Comparison of ENCODE assay signal across 9 mouse cellular contexts in genomic region chr11:109653201-109653600, GRCm38 (mm10). TPM values are rescaled to one million over a fixed set of nuclear protein-coding genes. Genes with fewer than 3 reads are reported as not detected.
A peak's percentile ranks its signal among the peaks of the same experiment; 100 is the strongest.
DNase-seq lines count a peak whose midpoint lies in the region; ATAC-seq and TF ChIP-seq lines count a peak whose summit lies in the region.
"Had no signal": no experiment of that assay in that cellular context is flagged by ENCODE, and none has a peak within 500 bp of the region (broad histone marks: within the 10 kb centered on the region; RNA-seq: fewer than 3 reads in every experiment).

No protein-coding gene starts in this region.

- ATAC-seq in heart, embryonic 15.5 days (replicated peaks; ENCODE audit: insufficient number of reproducible peaks, insufficient read depth, low FRiP score, low read depth): no peak
- no peak for ATAC-seq in hindbrain, embryonic 12.5 days (ENCODE audit: low FRiP score)
- ATAC-seq in midbrain, embryonic 11.5 days (ENCODE audit: low FRiP score): no peak

- peak overlapping the region; percentile 98 for H3K9ac ChIP-seq in heart, embryonic 15.5 days
- no peak overlapping the region for H3K9ac ChIP-seq in hindbrain, embryonic 12.5 days
- H3K9ac ChIP-seq in midbrain, embryonic 11.5 days (ENCODE audit: low read length): no peak overlapping the region; the same call in 1 of the 2 replicates

- peak overlapping the region; percentile 99 for H3K27ac ChIP-seq in heart, embryonic 15.5 days
- no peak overlapping the region for H3K27ac ChIP-seq in cortical plate, adult 2 months (ENCODE audit: insufficient read depth, low read length)
- H3K27ac ChIP-seq in hindbrain, embryonic 12.5 days: no peak overlapping the region
- no peak overlapping the region for H3K27ac ChIP-seq in midbrain, embryonic 11.5 days (ENCODE audit: low read depth, low read length)

- no peak for TF ChIP-seq CTCF in cortical plate, adult 2 months (IDR thresholded peaks at IDR 0.05; ENCODE audit: extremely low read depth, insufficient read depth, low read length)

- DNase-seq in heart, adult 8-10 months (ENCODE audit: low spot score): no peak
- DNase-seq in midbrain, embryonic 11.5 days (ENCODE audit: low spot score, missing footprints): no peak
- DNase-seq in spleen, postnatal 4 days (ENCODE audit: low spot score in 2 of 2): no peak
- no peak for DNase-seq in left cerebral cortex, postnatal 4 days
- no peak for DNase-seq in testis, postnatal 14 days (ENCODE audit: low spot score)
- DNase-seq: cerebellum, postnatal 10 days had no signal

- intact Hi-C loops in left cerebral cortex, postnatal 4 days (cut with DNase I): no loop called here

- H3K36me3 ChIP-seq in heart, embryonic 15.5 days: peaks cover 31% of the 10 kb centered on the region
- peaks cover 31% of the 10 kb centered on the region for H3K36me3 ChIP-seq in hindbrain, embryonic 12.5 days
- H3K36me3 ChIP-seq in midbrain, embryonic 11.5 days (ENCODE audit: control insufficient read depth, insufficient read depth, low read length): peaks cover 3% of the 10 kb centered on the region; the same call in 1 of the 2 replicates

- TF ChIP-seq POLR2A in cortical plate, adult 2 months (IDR thresholded peaks at IDR 0.05; ENCODE audit: extremely low read depth, insufficient read depth, low read length): no peak

- no peaks in the 10 kb centered on the region for H3K27me3 ChIP-seq in heart, embryonic 15.5 days
- H3K27me3 ChIP-seq in hindbrain, embryonic 12.5 days: no peaks in the 10 kb centered on the region
- no peaks in the 10 kb centered on the region; the same call in 1 of the 2 replicates for H3K27me3 ChIP-seq in midbrain, embryonic 11.5 days (ENCODE audit: control insufficient read depth, insufficient read depth, low read length)

- H3K4me2 ChIP-seq in heart, embryonic 15.5 days: peak overlapping the region; percentile 81
- H3K4me2 ChIP-seq in hindbrain, embryonic 12.5 days (replicated peaks): peak overlapping the region; percentile 89
- peak overlapping the region; percentile 86; the same call in 1 of the 2 replicates for H3K4me2 ChIP-seq in midbrain, embryonic 11.5 days

- peaks cover 54% of the 10 kb centered on the region for H3K4me1 ChIP-seq in heart, embryonic 15.5 days (replicated peaks)
- peaks cover 11% of the 10 kb centered on the region for H3K4me1 ChIP-seq in cortical plate, adult 2 months (ENCODE audit: control insufficient read depth, insufficient read depth, low read length)
- H3K4me1 ChIP-seq in hindbrain, embryonic 12.5 days: peaks cover 41% of the 10 kb centered on the region
- H3K4me1 ChIP-seq in midbrain, embryonic 11.5 days (ENCODE audit: control insufficient read depth, insufficient read depth, low read length): peaks cover 15% of the 10 kb centered on the region

- WGBS in heart, embryonic 15.5 days: 48% methylated on average over 8 of the region's 8 CpGs
- whole genome bisulfite sequencing in hindbrain, embryonic 12.5 days: 69% methylated on average over 8 of the region's 8 CpGs
- 82% methylated on average over 8 of the region's 8 CpGs for whole genome bisulfite sequencing in midbrain, embryonic 11.5 days

- H3K9me3 ChIP-seq in heart, embryonic 15.5 days (replicated peaks): no peaks in the 10 kb centered on the region
- no peaks in the 10 kb centered on the region for H3K9me3 ChIP-seq in hindbrain, embryonic 12.5 days (replicated peaks)
- H3K9me3 ChIP-seq in midbrain, embryonic 11.5 days (ENCODE audit: control insufficient read depth, low read length): no peaks in the 10 kb centered on the region

- H3K4me3 ChIP-seq in heart, embryonic 15.5 days: peak overlapping the region; percentile 96
- H3K4me3 ChIP-seq in cortical plate, adult 2 months (ENCODE audit: insufficient read depth, low read length): peak overlapping the region; percentile 42
- H3K4me3 ChIP-seq in hindbrain, embryonic 12.5 days: no peak overlapping the region
- H3K4me3 ChIP-seq in midbrain, embryonic 11.5 days (ENCODE audit: low read depth, low read length): no peak overlapping the region

RNA-seq across cellular contexts. Expression of gene Prkar1a, which starts 4.0 kb away (rescaled TPM):
- polyA plus RNA-seq in heart, embryonic 15.5 days (2015; fragmentation: Nextera tagmentation; extraction: Ambion mirVana): 426 and 427 TPM in 2 replicates
- total RNA-seq in heart, adult 8-10 months (2022): 100 to 1,000 TPM; 347 to 373 (median 363) TPM
- 415 and 426 TPM in 2 replicates for polyA plus RNA-seq in cortical plate, adult 2 months (2012; rRNA removed)
- polyA plus RNA-seq in hindbrain, embryonic 12.5 days (2016; fragmentation: Nextera tagmentation; extraction: Ambion mirVana): 450 and 504 TPM in 2 replicates
- 435 and 478 TPM in 2 replicates for polyA plus RNA-seq in midbrain, embryonic 11.5 days (2014; fragmentation: Nextera tagmentation; extraction: Ambion mirVana)
- 100 to 1,000 TPM; 334 to 356 TPM for total RNA-seq in left cerebral cortex, postnatal 4 days (2021)

RNA-seq across cellular contexts. Expression of gene Wipi1, which starts 41.4 kb away (rescaled TPM):
- 50.9 and 54.1 TPM in 2 replicates for polyA plus RNA-seq in heart, embryonic 15.5 days (2015; fragmentation: Nextera tagmentation; extraction: Ambion mirVana)
- total RNA-seq in heart, adult 8-10 months (2022): 100 to 1,000 TPM; 110 to 141 (median 120) TPM
- polyA plus RNA-seq in cortical plate, adult 2 months (2012; rRNA removed): 19.6 and 20.2 TPM in 2 replicates
- 25.1 and 27.5 TPM in 2 replicates for polyA plus RNA-seq in hindbrain, embryonic 12.5 days (2016; fragmentation: Nextera tagmentation; extraction: Ambion mirVana)
- polyA plus RNA-seq in midbrain, embryonic 11.5 days (2014; fragmentation: Nextera tagmentation; extraction: Ambion mirVana): 11.1 and 12.4 TPM in 2 replicates
- 10 to 100 TPM; 14.1 TPM for total RNA-seq in left cerebral cortex, postnatal 4 days (2021)

Comparison
In these comparisons a context has a peak if more than half of its experiments do, and no peak if none do; other contexts are left out.
1. H3K4me3 ChIP-seq: peak in heart, embryonic 15.5 days (single experiment) and cortical plate, adult 2 months (single experiment); none in hindbrain, embryonic 12.5 days (single experiment) and midbrain, embryonic 11.5 days (single experiment).
2. Peak in every context shown above with its lines, with median percentiles within 50 percentile points of each other: H3K4me2 ChIP-seq.